Mouse (Mus musculus) bone marrow macrophage, adult 2 months (primary cell): ENCODE measurements around the gene Ccdc71.

Experiments
- CTCF ChIP-seq: IDR thresholded peaks from 2 replicates; pipeline ENCODE4 v1.5.1; 2012; ENCODE audit warnings: low read depth, mild to moderate bottlenecking, low read length, moderate library complexity
- POLR2A ChIP-seq: IDR thresholded peaks from 2 replicates; pipeline ENCODE4 v1.6.1; 2012; ENCODE audit warnings: mild to moderate bottlenecking, low read depth, low read length, borderline replicate concordance

GRCm38 (mm10) chr9:108454429-108454828 is 5.9 kb upstream of the Ccdc71 start:
- TF ChIP-seq CTCF (no peak), POLR2A (no peak)
